Mouse (Mus musculus): ENCODE measurements around the gene Paf1.

Paf1 gene

DNA sequence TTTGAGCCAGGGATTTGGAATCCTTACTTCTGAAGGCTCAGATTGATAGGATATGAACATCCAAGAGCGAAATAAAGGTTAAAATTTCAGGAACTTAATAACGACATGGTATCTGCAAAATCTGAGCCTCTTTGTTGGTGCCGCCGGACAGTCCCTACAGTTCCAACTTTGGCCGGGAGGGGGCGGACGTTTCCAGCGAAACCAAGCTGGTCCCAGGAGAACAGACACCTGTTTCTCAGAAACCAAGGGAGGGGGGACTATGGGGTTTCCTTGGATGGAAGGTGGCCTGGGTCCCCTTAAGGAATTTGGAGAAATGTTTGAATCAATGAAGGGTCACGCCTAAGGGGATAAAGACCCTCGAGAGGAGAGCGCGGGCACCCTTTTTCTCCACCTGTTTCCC is 53.7 kb downstream of the Paf1 start:
- in situ Hi-C loops (cut with MboI; ENCODE audit: low pct_unique_long_range_greater_than_20kb in 1 of 2, low sequenced_read_pairs in 2 of 2, unreplicated experiment in 1 of 2) = loop anchor here in 1 of 2 experiments (25.0 kb wide), 1 partner anchor 166 kb away; no protein-coding TSS in a partner anchor

DNA sequence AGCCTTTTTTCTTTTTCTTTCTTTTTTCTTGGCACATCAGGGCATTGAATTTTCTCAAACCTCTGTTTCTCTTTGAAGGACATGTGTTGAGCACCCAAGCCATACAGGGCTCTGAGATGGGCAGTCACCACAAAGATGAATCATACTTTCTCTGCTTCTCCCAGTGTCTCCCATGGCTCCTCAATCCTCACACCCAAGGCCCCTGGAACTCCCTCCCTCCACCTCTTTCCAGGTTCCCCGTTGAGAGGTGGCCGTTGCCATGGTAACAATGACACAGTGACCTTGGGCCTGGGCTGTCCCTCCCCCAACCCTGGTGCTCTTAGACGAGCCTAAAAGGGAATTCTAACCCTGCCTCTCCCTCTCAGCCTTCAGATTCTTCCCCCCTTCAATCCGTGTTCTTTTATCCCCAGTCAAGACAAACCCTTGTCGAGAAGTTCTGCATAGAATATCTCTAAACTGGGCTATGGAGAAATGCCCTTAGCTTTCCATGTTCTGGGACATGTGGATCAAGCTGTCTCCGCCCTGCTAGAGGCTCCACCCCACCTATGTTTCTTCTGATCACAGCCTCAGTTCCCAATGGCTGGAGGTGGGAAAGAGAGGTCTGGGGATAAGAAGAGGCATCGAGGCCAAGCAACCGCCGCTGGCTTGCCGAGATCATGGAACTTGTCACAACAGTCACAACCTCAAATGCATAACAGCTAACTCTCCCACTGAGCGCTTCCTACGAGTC is 54.5 kb downstream of the Paf1 start:
- in situ Hi-C loops (cut with MboI; ENCODE audit: low pct_unique_long_range_greater_than_20kb in 1 of 2, low sequenced_read_pairs in 2 of 2, unreplicated experiment in 1 of 2) = loop anchor here in 1 of 2 experiments (25.0 kb wide), 1 partner anchor 165 kb away; no protein-coding TSS in a partner anchor

DNA sequence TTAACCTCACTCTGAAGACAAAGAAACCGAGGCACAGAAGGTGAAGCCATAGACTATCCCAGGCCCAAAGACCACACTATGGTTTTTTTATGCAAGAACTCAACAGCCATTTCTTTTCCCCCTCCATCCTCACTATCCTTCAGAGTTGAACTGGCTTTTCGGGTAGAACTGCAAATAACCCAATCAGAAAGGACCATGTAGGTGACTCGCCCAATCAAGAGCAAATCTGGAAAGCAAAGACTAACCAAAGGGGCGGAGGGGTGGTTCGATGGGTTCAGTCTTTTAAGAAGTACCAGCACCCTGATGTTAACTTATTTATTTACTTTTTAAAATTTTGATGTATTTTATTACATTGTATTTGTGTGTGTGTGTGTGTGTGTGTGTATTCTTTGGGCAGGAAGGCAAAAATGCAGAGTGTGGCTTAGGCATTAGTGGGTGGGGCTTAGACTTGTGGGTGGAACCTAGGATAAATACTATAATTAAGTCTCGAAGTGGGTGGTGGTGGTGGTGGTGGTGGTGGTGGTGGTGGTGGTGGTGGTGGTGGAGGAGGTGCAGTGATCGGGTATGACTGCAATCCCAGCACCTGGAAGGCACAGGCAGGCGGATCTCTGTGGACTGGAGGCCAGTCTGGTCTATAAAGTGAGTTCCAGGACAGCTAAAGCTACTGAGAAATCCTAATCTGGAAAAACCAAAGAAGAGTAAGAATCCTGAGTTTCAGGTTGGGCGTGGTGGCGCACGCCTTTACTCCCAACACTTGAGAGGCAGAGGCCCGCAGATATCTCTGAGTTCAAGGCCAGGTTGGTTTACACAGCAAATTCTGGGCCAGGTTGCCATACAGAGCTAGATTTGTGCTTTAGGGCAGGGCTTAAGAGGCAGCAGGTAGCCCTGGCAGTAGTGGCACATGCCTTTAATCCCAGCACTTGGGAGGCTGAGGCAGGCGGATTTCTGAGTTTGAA is 55.4 kb downstream of the Paf1 start:
- in situ Hi-C loops (cut with MboI; ENCODE audit: low pct_unique_long_range_greater_than_20kb in 1 of 2, low sequenced_read_pairs in 2 of 2, unreplicated experiment in 1 of 2) = loop anchor here in 1 of 2 experiments (25.0 kb wide), 1 partner anchor 164 kb away; no protein-coding TSS in a partner anchor

All from mouse embryonic stem cell (cell line).